Mouse (Mus musculus): ENCODE data around the gene Metap1d. TPM values are rescaled to one million over a fixed set of nuclear protein-coding genes. Genes with fewer than 3 reads are reported as not detected.

Gene Metap1d
- total and polyA plus RNA-seq, 3 experiments, result 18.9 to 28.3 (median 21.5) TPM

GRCm38 (mm10) chr2:71453917-71454260, 813 bp downstream of the Metap1d start:
- H3K36me3 ChIP-seq (replicated peaks in 1 of 2; ENCODE audit: control insufficient read depth in 1 of 2, insufficient read depth in 1 of 2, low read length in 1 of 2), result peaks cover 0 to 13% of the 10 kb centered on the region in 2 experiments
- H3K4me2 ChIP-seq (ENCODE audit: insufficient read depth, low read depth, poor library complexity, severe bottlenecking), result peak overlapping the region; percentile 85
- no peaks in the 10 kb centered on the region for H3K27me3 ChIP-seq (replicated peaks)
- no peaks in the 10 kb centered on the region for H3K9me3 ChIP-seq (replicated peaks; ENCODE audit: low read length)
- no peak for DNase-seq (ENCODE audit: extremely low read depth)
- H3K9ac ChIP-seq (ENCODE audit: insufficient read depth, low read depth), result peak overlapping the region; percentile 49
- peak overlapping the region; percentile 66 to 97 (median 76) for H3K4me3 ChIP-seq (replicated peaks in 1 of 3; ENCODE audit: low read depth in 2 of 3, low read length in 2 of 3, poor library complexity in 1 of 3)
- H3K4me1 ChIP-seq (ENCODE audit: control insufficient read depth in 1 of 2, insufficient read depth in 2 of 2), result peaks cover 3 to 16% of the 10 kb centered on the region in 2 experiments
- in situ Hi-C loops (cut with MboI; ENCODE audit: low pct_ligation_motif_present, low pct_unique_long_range_greater_than_20kb, low sequenced_read_pairs) (no loop called here), dilution Hi-C loops (cut with MboI; ENCODE audit: extremely low pct_ligation_motif_present, extremely low pct_unique_long_range_greater_than_20kb, low sequenced_read_pairs) (no loop called here)
- no peak overlapping the region for H3K27ac ChIP-seq (ENCODE audit: insufficient read depth, low read depth)
- TF ChIP-seq EP300 (IDR thresholded peaks at IDR 0.05; ENCODE audit: low read length), result no peak
- TF ChIP-seq KAT2A (IDR thresholded peaks at IDR 0.05; ENCODE audit: insufficient replicate concordance, low read length), result no peak
- no peak for TF ChIP-seq RAD21 (IDR thresholded peaks at IDR 0.05; ENCODE audit: low read depth, low read length)
- no peak for TF ChIP-seq USF2 (conservative IDR thresholded peaks at IDR 0.05; ENCODE audit: low read depth, low read length)
- TF ChIP-seq MXI1 (IDR thresholded peaks at IDR 0.05; ENCODE audit: low read depth, low read length), result no peak
- TF ChIP-seq PAX5 (IDR thresholded peaks at IDR 0.05; ENCODE audit: low read length), result no peak
- TF ChIP-seq JUND (conservative IDR thresholded peaks at IDR 0.05; ENCODE audit: low read depth, low read length), result no peak
- TF ChIP-seq TBP (conservative IDR thresholded peaks at IDR 0.05; ENCODE audit: low read depth, low read length), result no peak
- TF ChIP-seq E2F4 (IDR thresholded peaks at IDR 0.05; ENCODE audit: insufficient replicate concordance, low read depth, low read length), result no peak
- TF ChIP-seq ZKSCAN1 (IDR thresholded peaks at IDR 0.05; ENCODE audit: borderline replicate concordance, low read depth, low read length), result no peak
- TF ChIP-seq JUN (IDR thresholded peaks at IDR 0.05; ENCODE audit: insufficient read depth, low read depth, low read length), result no peak
- no peak for TF ChIP-seq SIN3A (IDR thresholded peaks at IDR 0.05; ENCODE audit: low read length)
- H3K79me2 ChIP-seq (replicated peaks; ENCODE audit: control insufficient read depth, extremely low read depth, insufficient read depth, poor library complexity, severe bottlenecking), result peaks cover 3% of the 10 kb centered on the region; the same call in 1 of the 2 replicates

- Histone ChIP-seq H3K9ac (ENCODE audit: insufficient read depth, low read depth) (no peak overlapping the region), H3K27ac (ENCODE audit: insufficient read depth, low read depth) (no peak overlapping the region), H3K4me1 (ENCODE audit: control insufficient read depth in 1 of 2, insufficient read depth in 2 of 2) (peaks cover 3 to 34% of the 10 kb centered on the region in 2 experiments), H3K4me2 (ENCODE audit: insufficient read depth, low read depth, poor library complexity, severe bottlenecking) (no peak overlapping the region), H3K4me3 (replicated peaks in 1 of 3; ENCODE audit: low read depth in 2 of 3, low read length in 2 of 3, poor library complexity in 1 of 3) (no peak overlapping the region), H3K79me2 (replicated peaks; ENCODE audit: control insufficient read depth, extremely low read depth, insufficient read depth, poor library complexity, severe bottlenecking) (peaks cover 3% of the 10 kb centered on the region; the same call in 1 of the 2 replicates), H3K36me3 (replicated peaks in 1 of 2; ENCODE audit: control insufficient read depth in 1 of 2, insufficient read depth in 1 of 2, low read length in 1 of 2) (peaks cover 2 to 32% of the 10 kb centered on the region in 2 experiments), H3K27me3 (replicated peaks) (no peaks in the 10 kb centered on the region), H3K9me3 (replicated peaks; ENCODE audit: low read length) (no peaks in the 10 kb centered on the region)
- dilution Hi-C loops (cut with MboI; ENCODE audit: extremely low pct_ligation_motif_present, extremely low pct_unique_long_range_greater_than_20kb, low sequenced_read_pairs) (no loop called here), in situ Hi-C loops (cut with MboI; ENCODE audit: low pct_ligation_motif_present, low pct_unique_long_range_greater_than_20kb, low sequenced_read_pairs) (loop anchor here (5.0 kb wide), 1 partner anchor 69 kb away; the partner anchor contains the start of gene Dlx1)
- TF ChIP-seq CHD2 (IDR thresholded peaks at IDR 0.05; ENCODE audit: low read length) (no peak), GABPA (IDR thresholded peaks at IDR 0.05; ENCODE audit: insufficient replicate concordance, low read depth, low read length) (no peak), POLR2AphosphoS2 (IDR thresholded peaks at IDR 0.05; ENCODE audit: low read depth, low read length) (no peak), HCFC1 (IDR thresholded peaks at IDR 0.05; ENCODE audit: low read depth, low read length) (no peak), TBP (conservative IDR thresholded peaks at IDR 0.05; ENCODE audit: low read depth, low read length) (no peak), USF1 (IDR thresholded peaks at IDR 0.05; ENCODE audit: low read depth, low read length) (no peak), NELFE (IDR thresholded peaks at IDR 0.05; ENCODE audit: low read depth, low read length) (no peak), BHLHE40 (IDR thresholded peaks at IDR 0.05; ENCODE audit: low read depth, low read length) (no peak), ZMIZ1 (IDR thresholded peaks at IDR 0.05; ENCODE audit: low read depth, low read length) (no peak), MAFK (IDR thresholded peaks at IDR 0.05; ENCODE audit: insufficient replicate concordance, low read length) (no peak), ZKSCAN1 (IDR thresholded peaks at IDR 0.05; ENCODE audit: borderline replicate concordance, low read depth, low read length) (no peak), E2F4 (IDR thresholded peaks at IDR 0.05; ENCODE audit: insufficient replicate concordance, low read depth, low read length) (no peak), ZC3H11A (IDR thresholded peaks at IDR 0.05; ENCODE audit: low read depth, low read length) (no peak), KAT2A (IDR thresholded peaks at IDR 0.05; ENCODE audit: insufficient replicate concordance, low read length) (no peak), PAX5 (IDR thresholded peaks at IDR 0.05; ENCODE audit: low read length) (no peak), MXI1 (IDR thresholded peaks at IDR 0.05; ENCODE audit: low read depth, low read length) (no peak), RAD21 (IDR thresholded peaks at IDR 0.05; ENCODE audit: low read depth, low read length) (no peak), MEF2A (IDR thresholded peaks at IDR 0.05; ENCODE audit: borderline replicate concordance, low read depth, low read length) (no peak), JUND (conservative IDR thresholded peaks at IDR 0.05; ENCODE audit: low read depth, low read length) (no peak), MYC (IDR thresholded peaks at IDR 0.05; ENCODE audit: low read depth, low read length) (no peak)
- DNase-seq (ENCODE audit: extremely low read depth), result no peak
Observed at GRCm38 (mm10) chr2:71458624-71459023, 5.5 kb downstream of the Metap1d start.

Measured in CH12.LX (cell line).